Mouse (Mus musculus) liver, embryonic 11.5 days (tissue): ENCODE data around the gene Ifi27. TPM values are rescaled to one million over a fixed set of nuclear protein-coding genes. Genes with fewer than 3 reads are reported as not detected.
"Not testable (repeated sequence)": the region's sequence is repeated elsewhere in the genome, so short reads cannot be mapped to it uniquely, and the experiment has no call there.

ENCODE experiments used
- ATAC-seq: fragments of 200-750 bp; cut with Nextera tagmentation; replicated peaks from 2 replicates; pipeline ENCODE4 v1.8.0; 2017; ENCODE audit warnings: moderate number of reproducible peaks, mild to moderate bottlenecking, moderate TSS enrichment, moderate library complexity; ENCODE audit not compliant: low FRiP score
- DNase-seq: peaks from one replicate; pipeline ENCODE4 v3.0.0-alpha.2; 2017; ENCODE audit warnings: low spot score
- H3K27ac ChIP-seq: fragments of 300-500 bp; sonication (generic); 2 replicates; pipeline ENCODE4 v1.5.1; 2014; ENCODE audit warnings: mild to moderate bottlenecking, low read depth, low read length, control low read depth
- H3K27me3 ChIP-seq: fragments of 300-500 bp; sonication (generic); replicated peaks from 2 replicates; pipeline ENCODE4 v1.6.1; 2014; ENCODE audit warnings: low read length, mixed read lengths; ENCODE audit not compliant: control insufficient read depth, insufficient read depth
- H3K36me3 ChIP-seq: fragments of 300-500 bp; sonication (generic); 2 replicates; pipeline ENCODE4 v1.6.1; 2014; ENCODE audit warnings: mild to moderate bottlenecking, low read length, moderate library complexity, mixed read lengths; ENCODE audit not compliant: control insufficient read depth, insufficient read depth
- H3K4me1 ChIP-seq: fragments of 300-500 bp; sonication (generic); replicated peaks from 2 replicates; pipeline ENCODE4 v1.6.1; 2014; ENCODE audit warnings: low read length, mixed read lengths; ENCODE audit not compliant: control insufficient read depth, insufficient read depth
- H3K4me2 ChIP-seq: fragments of 300-500 bp; sonication (generic); 2 replicates; pipeline ENCODE4 v1.6.1; 2014; ENCODE audit warnings: mild to moderate bottlenecking, control low read depth, moderate library complexity
- H3K4me3 ChIP-seq: fragments of 300-500 bp; sonication (generic); 2 replicates; pipeline ENCODE4 v1.5.1; 2014; ENCODE audit warnings: low read depth, low read length, control low read depth
- H3K9ac ChIP-seq: fragments of 300-500 bp; sonication (generic); 2 replicates; pipeline ENCODE4 v1.6.1; 2014; ENCODE audit warnings: low read depth, low read length, control low read depth
- H3K9me3 ChIP-seq: fragments of 300-500 bp; sonication (generic); 2 replicates; pipeline ENCODE4 v1.6.1; 2016; ENCODE audit warnings: low read length, inconsistent platforms, mixed read lengths; ENCODE audit not compliant: control insufficient read depth
- WGBS: fragments of 180-500 bp; shearing (Covaris S2); extraction: QIAGEN DNeasy Blood & Tissue Kit; methylation state at CpG from one replicate; pipeline ENCODE4 v1.1.7; 2014; 5-methylcytosine and 5-hydroxymethylcytosine counted together
- polyA plus RNA-seq: library from polyadenylated mRNA; unstranded; fragments of >200 nt; fragmentation: Nextera tagmentation; extraction: Ambion mirVana; gene quantifications from 2 replicates; pipeline ENCODE4 v1.2.1, GENCODE M21; 2014

Ifi27 gene
- polyA plus RNA-seq, 1 experiment from 2014 or later = 6.8 TPM

- no peak overlapping the region for H3K9ac ChIP-seq
- H3K27me3 ChIP-seq = no peaks in the 10 kb centered on the region
- ATAC-seq = no peak
- H3K36me3 ChIP-seq = no peaks in the 10 kb centered on the region
- no peaks in the 10 kb centered on the region for H3K9me3 ChIP-seq
- H3K4me1 ChIP-seq = no peaks in the 10 kb centered on the region
- H3K4me3 ChIP-seq = no peak overlapping the region
- no peak for DNase-seq
- no peak overlapping the region for H3K4me2 ChIP-seq
- 83% methylated on average over 1 of the region's 1 CpGs for WGBS
- no peak overlapping the region for H3K27ac ChIP-seq
Observed at GRCm38 (mm10) chr12:103437601-103438000, 3.6 kb downstream of the Ifi27 start.

- H3K27me3 ChIP-seq = no peaks in the 10 kb centered on the region
- H3K4me3 ChIP-seq = no peak within 1 kb of the TSS
- WGBS = 45% methylated on average over 3 of the region's 3 CpGs
- DNase-seq = no peak
- H3K4me2 ChIP-seq = no peak within 1 kb of the TSS
- no peak for ATAC-seq
- no peaks in the 10 kb centered on the region for H3K4me1 ChIP-seq
- H3K9ac ChIP-seq = no peak within 1 kb of the TSS
- no peaks in the 10 kb centered on the region for H3K36me3 ChIP-seq
- H3K27ac ChIP-seq = no peak within 1 kb of the TSS
- H3K9me3 ChIP-seq = no peaks in the 10 kb centered on the region
Observed at GRCm38 (mm10) chr12:103443524-103443923, 9.5 kb downstream of the Ifi27 start, which contains the start of gene Ifi27l2a. Gene Ifi27l2a, minus strand, starts transcription at chr12:103443680.

- not testable (repeated sequence) for H3K27me3 ChIP-seq, H3K9me3 ChIP-seq, H3K4me3 ChIP-seq, H3K4me2 ChIP-seq, H3K9ac ChIP-seq, H3K36me3 ChIP-seq, ATAC-seq, H3K4me1 ChIP-seq, DNase-seq, H3K27ac ChIP-seq
- 25% methylated on average over 6 of the region's 7 CpGs for WGBS
Observed at GRCm38 (mm10) chr12:103444261-103444660, 10.2 kb downstream of the Ifi27 start.

GRCm38 (mm10) chr12:103445060-103445459 is 11.0 kb downstream of the Ifi27 start:
- DNase-seq (no peak), ATAC-seq (no peak)
- H3K4me1 ChIP-seq = no peaks in the 10 kb centered on the region
- no peak overlapping the region for H3K4me3 ChIP-seq
- H3K9ac ChIP-seq = no peak overlapping the region
- H3K4me2 ChIP-seq = no peak overlapping the region
- H3K27ac ChIP-seq = no peak overlapping the region
- 83% methylated on average over 3 of the region's 3 CpGs for WGBS
- no peaks in the 10 kb centered on the region for H3K9me3 ChIP-seq
- H3K36me3 ChIP-seq = no peaks in the 10 kb centered on the region
- no peaks in the 10 kb centered on the region for H3K27me3 ChIP-seq

GRCm38 (mm10) chr12:103453361-103453760 is 19.4 kb downstream of the Ifi27 start:
- H3K9me3 ChIP-seq = no peaks in the 10 kb centered on the region
- no peak overlapping the region for H3K4me2 ChIP-seq
- no peak for ATAC-seq
- no peaks in the 10 kb centered on the region for H3K4me1 ChIP-seq
- H3K9ac ChIP-seq = no peak overlapping the region
- no peak overlapping the region for H3K4me3 ChIP-seq
- no peaks in the 10 kb centered on the region for H3K36me3 ChIP-seq
- H3K27me3 ChIP-seq = no peaks in the 10 kb centered on the region
- no peak for DNase-seq
- no peak overlapping the region for H3K27ac ChIP-seq

GRCm38 (mm10) chr12:103456727-103457126 is 22.7 kb downstream of the Ifi27 start:
- not testable (repeated sequence) for H3K4me3 ChIP-seq, H3K4me2 ChIP-seq, ATAC-seq, DNase-seq, H3K4me1 ChIP-seq, H3K27ac ChIP-seq, H3K9ac ChIP-seq, H3K27me3 ChIP-seq, H3K36me3 ChIP-seq, H3K9me3 ChIP-seq
- no CpG with 5 or more reads among the region's 1 CpGs for WGBS

- DNase-seq = no peak
- H3K4me1 ChIP-seq = no peaks in the 10 kb centered on the region
- no peak within 1 kb of the TSS for H3K9ac ChIP-seq
- H3K27me3 ChIP-seq = no peaks in the 10 kb centered on the region
- no peak within 1 kb of the TSS for H3K27ac ChIP-seq
- no peak within 1 kb of the TSS for H3K4me2 ChIP-seq
- H3K36me3 ChIP-seq = no peaks in the 10 kb centered on the region
- H3K4me3 ChIP-seq = no peak within 1 kb of the TSS
- H3K9me3 ChIP-seq = no peaks in the 10 kb centered on the region
- ATAC-seq = no peak
- 54% methylated on average over 3 of the region's 3 CpGs for WGBS
Observed at GRCm38 (mm10) chr12:103457140-103457539, 23.1 kb downstream of the Ifi27 start, which contains the start of gene Ifi27l2b. Gene Ifi27l2b, minus strand, starts transcription at chr12:103457223.

- ATAC-seq = no peak
- Histone ChIP-seq H3K4me1 (no peaks in the 10 kb centered on the region), H3K4me2 (no peak overlapping the region), H3K36me3 (no peaks in the 10 kb centered on the region), H3K4me3 (no peak overlapping the region), H3K27me3 (no peaks in the 10 kb centered on the region), H3K9ac (no peak overlapping the region), H3K27ac (no peak overlapping the region), H3K9me3 (no peaks in the 10 kb centered on the region)
- no peak for DNase-seq
- 35% methylated on average over 2 of the region's 2 CpGs for WGBS
Observed at GRCm38 (mm10) chr12:103474481-103474880, 40.5 kb downstream of the Ifi27 start.

- no peaks in the 10 kb centered on the region for H3K27me3 ChIP-seq
- DNase-seq (no peak), ATAC-seq (no peak)
- 66% methylated on average over 1 of the region's 1 CpGs for WGBS
- no peak overlapping the region for H3K9ac ChIP-seq
- H3K4me1 ChIP-seq = no peaks in the 10 kb centered on the region
- H3K4me2 ChIP-seq = no peak overlapping the region
- no peaks in the 10 kb centered on the region for H3K9me3 ChIP-seq
- H3K27ac ChIP-seq = no peak overlapping the region
- no peak overlapping the region for H3K4me3 ChIP-seq
- no peaks in the 10 kb centered on the region for H3K36me3 ChIP-seq
Observed at GRCm38 (mm10) chr12:103476779-103477389, 42.9 kb downstream of the Ifi27 start.
